Mouse (Mus musculus) spleen, postnatal 10 days (tissue): ENCODE results near the gene Fhod1.
A peak's percentile ranks its signal among the peaks of the same experiment; 100 is the strongest.
"Not testable (repeated sequence)": the region's sequence is repeated elsewhere in the genome, so short reads cannot be mapped to it uniquely, and the experiment has no call there.

Experiments used
- DNase-seq, 2 experiments: peaks; one replicate each; pipeline ENCODE4 v3.0.0; 2021 to 2022; ENCODE audit warnings: low spot score in 2 of 2

The Fhod1 gene

GRCm38 (mm10) chr8:105295895-105296573 is 51.7 kb downstream of the Fhod1 start, which contains the start of gene Exoc3l:
TSS of gene Exoc3l (minus strand) at chr8:105296101.
- no peak for DNase-seq

- no peak for DNase-seq
These were observed 52.5 kb downstream of the Fhod1 start for GRCm38 (mm10) chr8:105295256-105295655.

- no peak for DNase-seq
These were observed 53.0 kb downstream of the Fhod1 start for GRCm38 (mm10) chr8:105294776-105295175.

- no peak for DNase-seq
These were observed 54.3 kb downstream of the Fhod1 start for GRCm38 (mm10) chr8:105293405-105293804.

- no peak for DNase-seq
These were observed 55.3 kb downstream of the Fhod1 start for GRCm38 (mm10) chr8:105292471-105292870.

- DNase-seq: not testable (repeated sequence)
These were observed 56.0 kb downstream of the Fhod1 start for GRCm38 (mm10) chr8:105291802-105292201.

- not testable (repeated sequence) for DNase-seq
These were observed 56.4 kb downstream of the Fhod1 start for GRCm38 (mm10) chr8:105291364-105291763.

- DNase-seq: peak; percentile 96 to 98
These were observed 57.0 kb downstream of the Fhod1 start for GRCm38 (mm10) chr8:105290554-105291314.

- peak in 1 of 2 experiments; percentile 64 for DNase-seq
These were observed 57.8 kb downstream of the Fhod1 start, which contains the start of gene 4931428F04Rik for GRCm38 (mm10) chr8:105289805-105290460. TSS of gene 4931428F04Rik (minus strand) at chr8:105289864.

- peak; percentile 81 to 94 for DNase-seq
These were observed 58.6 kb downstream of the Fhod1 start for GRCm38 (mm10) chr8:105288958-105289732.

- no peak for DNase-seq
These were observed 59.5 kb downstream of the Fhod1 start for GRCm38 (mm10) chr8:105288231-105288630.

GRCm38 (mm10) chr8:105286907-105287306 is 60.8 kb downstream of the Fhod1 start:
- no peak for DNase-seq

- DNase-seq: no peak
These were observed 62.2 kb downstream of the Fhod1 start for GRCm38 (mm10) chr8:105285514-105285913.

GRCm38 (mm10) chr8:105283074-105283473 is 64.7 kb downstream of the Fhod1 start:
- DNase-seq: peak in 1 of 2 experiments; percentile 78

- no peak for DNase-seq
These were observed 65.5 kb downstream of the Fhod1 start for GRCm38 (mm10) chr8:105282239-105282638.

GRCm38 (mm10) chr8:105281821-105282220 is 65.9 kb downstream of the Fhod1 start:
- DNase-seq: no peak

GRCm38 (mm10) chr8:105280567-105280966 is 67.2 kb downstream of the Fhod1 start:
- DNase-seq: no peak
